Mouse (Mus musculus) embryonic facial prominence, embryonic 13.5 days (tissue): Measurements from ENCODE around the gene Tspan17. TPM values are rescaled to one million over a fixed set of nuclear protein-coding genes. Genes with fewer than 3 reads are reported as not detected.
A peak's percentile ranks its signal among the peaks of the same experiment; 100 is the strongest.

Experiments used
- ATAC-seq: fragments of 200-750 bp; cut with Nextera tagmentation; 2 replicates; pipeline ENCODE4 v1.8.0; 2017; ENCODE audit warnings: low read depth; ENCODE audit not compliant: insufficient number of reproducible peaks, insufficient read depth, low FRiP score, low TSS enrichment
- H3K27ac ChIP-seq: fragments of 300-500 bp; sonication (generic); 2 replicates; pipeline ENCODE4 v1.5.1; 2015; ENCODE audit warnings: moderate library complexity, mild to moderate bottlenecking, inconsistent platforms
- H3K27me3 ChIP-seq: fragments of 300-500 bp; sonication (generic); 2 replicates; pipeline ENCODE4 v1.6.1; 2015; ENCODE audit warnings: mild to moderate bottlenecking, inconsistent platforms
- H3K36me3 ChIP-seq: fragments of 300-500 bp; sonication (generic); 2 replicates; pipeline ENCODE4 v1.6.1; 2015; ENCODE audit warnings: mild to moderate bottlenecking, inconsistent platforms
- H3K4me1 ChIP-seq: fragments of 300-500 bp; sonication (generic); 2 replicates; pipeline ENCODE4 v1.6.1; 2015; ENCODE audit warnings: inconsistent platforms
- H3K4me2 ChIP-seq: fragments of 300-500 bp; sonication (generic); 2 replicates; pipeline ENCODE4 v1.6.1; 2015; ENCODE audit warnings: moderate library complexity, mild to moderate bottlenecking, inconsistent platforms
- H3K4me3 ChIP-seq: fragments of 300-500 bp; sonication (generic); 2 replicates; pipeline ENCODE4 v1.5.1; 2015; ENCODE audit warnings: mild to moderate bottlenecking, inconsistent platforms
- H3K9ac ChIP-seq: fragments of 300-500 bp; sonication (generic); 2 replicates; pipeline ENCODE4 v1.6.1; 2015; ENCODE audit warnings: mild to moderate bottlenecking, inconsistent platforms
- H3K9me3 ChIP-seq: fragments of 300-500 bp; sonication (generic); 2 replicates; pipeline ENCODE4 v1.6.1; 2016; ENCODE audit warnings: inconsistent platforms
- WGBS: fragments of 180-500 bp; shearing (Covaris S2); methylation state at CpG from one replicate; pipeline ENCODE4 v1.1.7; 2015; ENCODE audit warnings: mixed read lengths; 5-methylcytosine and 5-hydroxymethylcytosine counted together
- polyA plus RNA-seq: library from polyadenylated mRNA; unstranded; fragments of >200 nt; fragmentation: Nextera tagmentation; extraction: Ambion mirVana; gene quantifications from 2 replicates; pipeline ENCODE4 v1.2.1, GENCODE M21; 2015

Tspan17 gene
- 7.5 and 7.6 TPM in 2 replicates for polyA plus RNA-seq

GRCm38 (mm10) chr13:54788740-54789560 lies at the start of gene Tspan17:
Tspan17 (plus strand) TSS chr13:54789377.
- Histone ChIP-seq H3K27me3 (peaks cover 43% of the 10 kb centered on the region), H3K27ac (no peak within 1 kb of the TSS), H3K36me3 (no peaks in the 10 kb centered on the region), H3K9me3 (no peaks in the 10 kb centered on the region), H3K4me2 (peak within 1 kb of the TSS; percentile 99), H3K9ac (peak within 1 kb of the TSS; percentile 62), H3K4me1 (peaks cover 12% of the 10 kb centered on the region), H3K4me3 (peak within 1 kb of the TSS; percentile 60)
- 2% methylated on average over 46 of the region's 49 CpGs for WGBS
- peak; percentile 77 for ATAC-seq

DNA sequence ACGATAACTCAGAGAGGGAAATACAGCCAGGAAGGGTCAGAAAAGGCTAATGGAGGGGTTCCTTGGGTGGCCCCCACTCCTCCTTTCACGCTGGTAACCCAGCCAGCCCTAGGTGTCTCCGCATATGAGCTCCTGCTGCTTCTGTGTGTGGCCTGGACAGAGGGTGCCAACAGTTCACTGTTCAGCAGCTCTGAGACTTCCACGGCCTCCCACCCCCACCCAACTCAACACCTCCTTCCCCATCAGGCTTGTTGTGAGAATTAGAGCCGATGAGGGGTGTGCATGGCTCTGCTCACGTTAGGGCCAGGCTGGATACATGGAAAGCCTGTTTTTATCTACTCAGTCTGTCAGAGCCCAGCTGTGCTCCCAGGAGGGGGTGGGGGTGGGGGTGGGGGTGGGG lies 43.1 kb upstream of the Tspan17 start:
- no peak for ATAC-seq
- H3K27me3 ChIP-seq = peaks cover 47% of the 10 kb centered on the region
- no peak overlapping the region for H3K4me2 ChIP-seq
- peaks cover 6% of the 10 kb centered on the region for H3K4me1 ChIP-seq
- no peak overlapping the region for H3K27ac ChIP-seq
- H3K4me3 ChIP-seq = no peak overlapping the region
- 46% methylated on average over 6 of the region's 6 CpGs for WGBS
- H3K9me3 ChIP-seq = no peaks in the 10 kb centered on the region
- no peak overlapping the region for H3K9ac ChIP-seq
- H3K36me3 ChIP-seq = no peaks in the 10 kb centered on the region

DNA sequence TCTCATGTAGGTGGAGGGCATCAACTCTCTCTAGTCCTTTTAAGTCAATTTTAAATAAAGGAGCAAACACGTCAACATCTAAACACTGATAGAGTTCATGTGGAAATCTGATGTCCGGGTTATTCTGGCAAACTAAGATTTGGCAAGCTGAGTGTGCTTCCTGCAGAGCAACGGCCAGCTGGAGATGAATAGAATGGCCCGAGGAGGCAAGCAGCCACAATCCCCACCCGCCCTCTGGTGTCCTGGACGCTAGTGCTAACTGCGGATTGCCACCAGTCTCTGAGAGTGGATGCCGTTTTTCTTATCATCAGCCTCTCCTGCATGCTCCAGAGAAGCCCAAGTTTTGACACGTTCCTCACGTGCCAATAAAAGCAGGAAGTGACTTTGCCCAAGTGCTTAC lies 42.3 kb upstream of the Tspan17 start:
- Histone ChIP-seq H3K4me2 (no peak overlapping the region), H3K4me3 (no peak overlapping the region), H3K9ac (no peak overlapping the region), H3K9me3 (no peaks in the 10 kb centered on the region), H3K4me1 (peaks cover 6% of the 10 kb centered on the region), H3K27ac (no peak overlapping the region), H3K27me3 (peaks cover 51% of the 10 kb centered on the region), H3K36me3 (no peaks in the 10 kb centered on the region)
- 37% methylated on average over 10 of the region's 10 CpGs for WGBS
- no peak for ATAC-seq

GRCm38 (mm10) chr13:54748190-54748589 lies 41.0 kb upstream of the Tspan17 start:
- ATAC-seq = no peak
- Histone ChIP-seq H3K9ac (no peak overlapping the region), H3K4me2 (no peak overlapping the region), H3K9me3 (no peaks in the 10 kb centered on the region), H3K4me1 (peaks cover 6% of the 10 kb centered on the region), H3K4me3 (no peak overlapping the region), H3K27me3 (peaks cover 54% of the 10 kb centered on the region), H3K27ac (no peak overlapping the region), H3K36me3 (no peaks in the 10 kb centered on the region)
- WGBS = 82% methylated on average over 8 of the region's 8 CpGs

DNA sequence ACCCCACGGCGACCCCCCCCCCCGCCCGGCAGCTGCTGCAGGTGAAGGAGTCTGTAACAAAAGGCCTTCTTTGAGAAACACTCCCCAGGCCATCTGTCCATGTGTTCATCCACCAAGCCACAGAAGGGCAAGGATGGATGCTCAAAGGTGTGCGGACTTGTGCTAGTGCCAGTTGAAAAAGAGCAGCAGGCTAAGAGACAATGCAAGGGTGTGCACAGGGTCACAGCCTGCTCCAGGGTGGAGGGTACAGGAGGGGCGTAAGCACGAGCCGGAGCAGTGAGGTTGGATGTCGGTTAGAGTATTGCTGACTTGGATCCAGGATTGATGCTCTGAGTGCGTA lies 40.5 kb upstream of the Tspan17 start:
- no peaks in the 10 kb centered on the region for H3K36me3 ChIP-seq
- H3K4me1 ChIP-seq = peaks cover 6% of the 10 kb centered on the region
- H3K9me3 ChIP-seq = no peaks in the 10 kb centered on the region
- ATAC-seq = 0 out of 2 replicates have a peak, but pooled peaks have one; percentile 23
- H3K4me2 ChIP-seq = peak overlapping the region; percentile 91
- H3K27ac ChIP-seq = no peak overlapping the region
- no peak overlapping the region for H3K9ac ChIP-seq
- peaks cover 59% of the 10 kb centered on the region for H3K27me3 ChIP-seq
- H3K4me3 ChIP-seq = peak overlapping the region; percentile 58; the same call in 1 of the 2 replicates
- 45% methylated on average over 10 of the region's 10 CpGs for WGBS

DNA sequence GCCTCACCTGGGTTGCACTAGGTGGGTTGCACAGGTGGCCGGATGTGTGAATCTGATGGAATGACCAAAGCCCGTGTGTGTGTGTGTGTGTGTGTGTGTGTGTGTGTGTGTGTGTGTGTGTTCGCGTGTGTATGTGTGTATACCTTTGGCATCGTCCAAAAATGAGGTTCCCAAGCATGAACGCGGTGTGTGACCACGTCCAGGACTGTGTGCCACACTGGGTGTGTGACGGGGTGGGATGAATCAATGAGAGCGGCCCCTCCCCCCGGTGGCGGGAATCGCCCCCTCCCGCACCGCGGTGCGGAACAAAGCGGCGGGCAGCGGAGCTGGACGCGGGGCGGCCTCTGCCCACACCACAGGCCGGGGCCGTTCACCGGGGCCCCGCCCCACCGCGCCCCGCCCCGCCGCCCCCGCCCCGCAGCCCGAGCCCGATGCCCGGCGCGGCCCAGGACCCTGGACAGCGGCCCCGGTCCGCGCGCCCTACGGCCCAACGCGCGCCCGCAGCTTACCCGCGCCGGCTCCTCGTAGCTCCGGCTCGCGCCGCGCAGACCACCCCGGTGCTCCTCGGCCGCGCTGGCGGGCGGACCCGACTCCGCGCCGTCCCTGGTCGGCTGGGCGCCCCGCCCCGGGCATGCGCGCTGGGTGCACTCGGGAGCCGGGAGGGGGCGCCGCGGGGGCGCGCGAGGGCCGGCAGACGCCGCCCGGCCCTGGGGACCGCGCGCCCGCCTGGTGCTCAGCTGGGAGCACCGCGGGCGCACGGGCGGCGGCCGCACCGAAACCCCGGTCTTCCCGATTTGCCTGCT lies 39.9 kb upstream of the Tspan17 start:
- no peak overlapping the region for H3K27ac ChIP-seq
- peaks cover 65% of the 10 kb centered on the region for H3K27me3 ChIP-seq

GRCm38 (mm10) chr13:54749864-54750411 lies 39.2 kb upstream of the Tspan17 start, which contains the start of gene Gprin1:
Gprin1 (minus strand) TSS chr13:54749874.
- no peaks in the 10 kb centered on the region for H3K9me3 ChIP-seq
- 2% methylated on average over 29 of the region's 29 CpGs for WGBS
- no peak within 1 kb of the TSS for H3K27ac ChIP-seq
- no peaks in the 10 kb centered on the region for H3K36me3 ChIP-seq
- H3K4me1 ChIP-seq = peaks cover 6% of the 10 kb centered on the region
- H3K4me3 ChIP-seq = peak within 1 kb of the TSS; percentile 58
- peaks cover 68% of the 10 kb centered on the region for H3K27me3 ChIP-seq
- 0 out of 2 replicates have a peak within 1 kb of the TSS, but pooled peaks have one; percentile 46 for H3K9ac ChIP-seq
- no peak for ATAC-seq
- peak within 1 kb of the TSS; percentile 91 for H3K4me2 ChIP-seq

More for the DNA sequence above, 39.9 kb upstream of the Tspan17 start:
- 0 out of 2 replicates have a peak overlapping the region, but pooled peaks have one; percentile 46 for H3K9ac ChIP-seq
- 2% methylated on average over 43 of the region's 100 CpGs for WGBS
- peak overlapping the region; percentile 91 for H3K4me2 ChIP-seq
- H3K4me3 ChIP-seq = peak overlapping the region; percentile 58
- no peaks in the 10 kb centered on the region for H3K36me3 ChIP-seq
- peak; percentile 9; the same call in 1 of the 2 replicates for ATAC-seq
- no peaks in the 10 kb centered on the region for H3K9me3 ChIP-seq
- H3K4me1 ChIP-seq = peaks cover 6% of the 10 kb centered on the region

- no peak overlapping the region for H3K4me3 ChIP-seq
- no peak overlapping the region for H3K27ac ChIP-seq
- H3K4me2 ChIP-seq = no peak overlapping the region
- H3K9me3 ChIP-seq = no peaks in the 10 kb centered on the region
- H3K27me3 ChIP-seq = peaks cover 75% of the 10 kb centered on the region
- no peak overlapping the region for H3K9ac ChIP-seq
- ATAC-seq = no peak
- WGBS = 2% methylated on average over 8 of the region's 8 CpGs
- H3K36me3 ChIP-seq = no peaks in the 10 kb centered on the region
- H3K4me1 ChIP-seq = peaks cover 6% of the 10 kb centered on the region
These were observed 38.5 kb upstream of the Tspan17 start for GRCm38 (mm10) chr13:54750699-54751098.

- ATAC-seq = no peak
- no peak overlapping the region for H3K4me2 ChIP-seq
- H3K36me3 ChIP-seq = no peaks in the 10 kb centered on the region
- H3K9ac ChIP-seq = no peak overlapping the region
- no peak overlapping the region for H3K4me3 ChIP-seq
- no peaks in the 10 kb centered on the region for H3K9me3 ChIP-seq
- no peak overlapping the region for H3K27ac ChIP-seq
- peaks cover 8% of the 10 kb centered on the region for H3K4me1 ChIP-seq
- peaks cover 71% of the 10 kb centered on the region for H3K27me3 ChIP-seq
- WGBS = 72% methylated on average over 10 of the region's 10 CpGs
These were observed 36.5 kb upstream of the Tspan17 start for GRCm38 (mm10) chr13:54752656-54753055.

DNA sequence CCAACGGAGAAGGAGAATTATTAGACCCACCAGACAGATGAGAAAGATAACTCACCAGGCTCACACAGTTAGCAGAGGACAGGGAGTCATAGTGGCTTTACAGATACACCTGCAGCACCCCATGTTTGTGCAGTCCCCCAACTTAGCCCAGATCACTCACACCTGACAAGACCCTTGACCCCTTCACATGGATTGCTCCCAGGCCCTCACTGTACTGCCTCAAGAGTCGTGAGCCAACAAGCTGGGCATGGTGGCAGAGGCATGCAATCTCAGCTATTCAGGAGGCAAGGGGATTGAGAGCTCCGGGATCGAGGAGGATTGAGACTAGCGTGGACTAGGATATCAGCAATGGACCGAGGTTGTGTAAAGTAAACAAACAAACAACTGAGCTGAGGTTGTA lies 35.4 kb upstream of the Tspan17 start:
- Histone ChIP-seq H3K4me1 (peaks cover 15% of the 10 kb centered on the region), H3K36me3 (no peaks in the 10 kb centered on the region), H3K27ac (no peak overlapping the region), H3K4me3 (no peak overlapping the region), H3K27me3 (peaks cover 64% of the 10 kb centered on the region), H3K9me3 (no peaks in the 10 kb centered on the region), H3K4me2 (no peak overlapping the region), H3K9ac (no peak overlapping the region)
- ATAC-seq = no peak
- 63% methylated on average over 6 of the region's 6 CpGs for WGBS
